Mouse (Mus musculus): ENCODE measurements at regions not wholly inside any gene's neighbourhood (a gene's known extent, or its start where the extent isn't known, plus 50 kb on each side); places are given as distances from the start of the nearest gene placed in this dataset.
A peak's percentile ranks its signal among the peaks of the same experiment; 100 is the strongest.

GRCm38 (mm10) chr15:49043035-49043434 is 4841.7 kb upstream of the Gm7489 start:
- no peak for DNase-seq (ENCODE audit: low spot score in 2 of 2)

GRCm38 (mm10) chr15:49065069-49065468 is 4819.6 kb upstream of the Gm7489 start:
- no peak for DNase-seq (ENCODE audit: low spot score in 2 of 2)

GRCm38 (mm10) chr15:49065875-49066274 is 4818.8 kb upstream of the Gm7489 start:
- peak in 1 of 2 experiments; percentile 52 for DNase-seq (ENCODE audit: low spot score in 2 of 2)

GRCm38 (mm10) chr15:49066367-49066766 is 4818.3 kb upstream of the Gm7489 start:
- no peak for DNase-seq (ENCODE audit: low spot score in 2 of 2)
